Mouse (Mus musculus) right cerebral cortex, postnatal 10 days (tissue): ENCODE measurements at regions not wholly inside any gene's neighbourhood (a gene's known extent, or its start where the extent isn't known, plus 50 kb on each side); places are given as distances from the start of the nearest gene placed in this dataset.

Experiments used
- DNase-seq, 2 experiments: peaks; one replicate each; pipeline ENCODE4 v3.0.0; 2021; ENCODE audit warnings: low spot score in 2 of 2

GRCm38 (mm10) chr15:51103948-51104347 lies 2780.8 kb upstream of the Gm7489 start:
- no peak for DNase-seq

GRCm38 (mm10) chr15:51104362-51104761 lies 2780.3 kb upstream of the Gm7489 start:
- no peak for DNase-seq

- no peak for DNase-seq
Observed at GRCm38 (mm10) chr15:51104796-51105195, 2779.9 kb upstream of the Gm7489 start.

- DNase-seq, result peak in 1 of 2 experiments; percentile 22
Observed at GRCm38 (mm10) chr15:51105359-51106008, 2779.2 kb upstream of the Gm7489 start.

GRCm38 (mm10) chr15:51110186-51110585 lies 2774.5 kb upstream of the Gm7489 start:
- no peak for DNase-seq

GRCm38 (mm10) chr15:51125896-51126295 lies 2758.8 kb upstream of the Gm7489 start:
- no peak for DNase-seq

GRCm38 (mm10) chr15:51131017-51131416 lies 2753.7 kb upstream of the Gm7489 start:
- DNase-seq, result no peak

GRCm38 (mm10) chr15:51136121-51136520 lies 2748.6 kb upstream of the Gm7489 start:
- DNase-seq, result peak; percentile 27 to 30

GRCm38 (mm10) chr15:51139507-51139906 lies 2745.2 kb upstream of the Gm7489 start:
- DNase-seq, result peak; percentile 49 to 55

GRCm38 (mm10) chr15:51173976-51174620 lies 2710.6 kb upstream of the Gm7489 start:
- no peak for DNase-seq

- no peak for DNase-seq
Observed at GRCm38 (mm10) chr15:51176466-51176865, 2708.2 kb upstream of the Gm7489 start.

- no peak for DNase-seq
Observed at GRCm38 (mm10) chr15:51189134-51189533, 2695.6 kb upstream of the Gm7489 start.

GRCm38 (mm10) chr15:51197466-51198158 lies 2687.1 kb upstream of the Gm7489 start:
- no peak for DNase-seq

- DNase-seq, result peak; percentile 47 to 61
Observed at GRCm38 (mm10) chr15:51203351-51203750, 2681.4 kb upstream of the Gm7489 start.

GRCm38 (mm10) chr15:51206050-51206449 lies 2678.7 kb upstream of the Gm7489 start:
- peak; percentile 29 to 31 for DNase-seq

- no peak for DNase-seq
Observed at GRCm38 (mm10) chr15:51206773-51207172, 2677.9 kb upstream of the Gm7489 start.

GRCm38 (mm10) chr15:51234873-51235272 lies 2649.8 kb upstream of the Gm7489 start:
- DNase-seq, result no peak

GRCm38 (mm10) chr15:51244596-51244995 lies 2640.1 kb upstream of the Gm7489 start:
- no peak for DNase-seq

- DNase-seq, result no peak
Observed at GRCm38 (mm10) chr15:51247259-51247658, 2637.4 kb upstream of the Gm7489 start.

- no peak for DNase-seq
Observed at GRCm38 (mm10) chr15:51248034-51248788, 2636.5 kb upstream of the Gm7489 start.

- DNase-seq, result no peak
Observed at GRCm38 (mm10) chr15:51248789-51249040, 2636.0 kb upstream of the Gm7489 start.

GRCm38 (mm10) chr15:51254143-51254542 lies 2630.6 kb upstream of the Gm7489 start:
- DNase-seq, result no peak
